In genomic region chr3:41009315-41009714, GRCm38 (mm10) we compare ENCODE assay signal across 15 mouse cellular contexts.
"Had no signal": no experiment of that assay in that cellular context is flagged by ENCODE, and none has a peak within 500 bp of the region (broad histone marks: within the 10 kb centered on the region; RNA-seq: fewer than 3 reads in every experiment).

No protein-coding gene starts in this region.

- H3K9me3 ChIP-seq: neural tube, embryonic 15.5 days; stomach, embryonic 15.5 days had no signal

- H3K4me3 ChIP-seq: neural tube, embryonic 15.5 days; stomach, embryonic 15.5 days had no signal

- H3K27ac ChIP-seq: neural tube, embryonic 15.5 days; stomach, embryonic 15.5 days; stomach, postnatal 0 days had no signal

- DNase-seq: retina, postnatal 1 day; right cerebral cortex, adult 18-20 months; right cerebral cortex, postnatal 14 days; right cerebral cortex, postnatal 25 days; right cerebral cortex, postnatal 4 days; spleen, adult 18-20 months; thymus, adult 18-20 months; thymus, adult 2 months; thymus, postnatal 14 days; thymus, postnatal 25 days; thymus, postnatal 36 days; thymus, postnatal 4 days had no signal

- H3K4me1 ChIP-seq: neural tube, embryonic 15.5 days; stomach, embryonic 15.5 days had no signal

- H3K27me3 ChIP-seq: neural tube, embryonic 15.5 days; stomach, embryonic 15.5 days had no signal

- H3K4me2 ChIP-seq: neural tube, embryonic 15.5 days; stomach, embryonic 15.5 days had no signal

- H3K9ac ChIP-seq: neural tube, embryonic 15.5 days; stomach, embryonic 15.5 days had no signal

- H3K36me3 ChIP-seq: neural tube, embryonic 15.5 days; stomach, embryonic 15.5 days had no signal
